Mouse (Mus musculus) ovary, postnatal 10 days (tissue): Measurements from ENCODE around the gene Cd207.

Source experiments
- DNase-seq: peaks from one replicate; pipeline ENCODE4 v3.0.0; 2022; ENCODE audit warnings: low spot score

The Cd207 gene

DNA sequence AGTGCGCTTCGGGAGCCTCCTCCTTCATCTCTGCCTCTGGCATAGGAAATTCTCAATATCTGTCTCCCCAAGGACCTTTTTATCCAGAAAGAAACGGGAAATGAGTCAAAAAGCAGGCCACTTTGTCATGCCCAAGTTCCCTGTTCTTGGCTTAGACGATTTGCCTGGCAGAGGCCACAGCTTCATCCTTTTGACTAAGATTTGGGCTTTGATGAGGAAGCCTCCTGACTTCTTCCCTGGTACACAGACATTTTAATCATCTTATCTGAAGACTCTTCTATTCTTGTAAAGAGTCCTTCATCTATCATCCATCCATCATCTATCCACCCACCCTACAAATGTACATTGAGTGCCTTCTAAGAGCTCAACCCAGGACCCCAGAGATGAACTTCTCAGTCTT lies at the start of gene Cd207:
Gene Cd207, minus strand, starts transcription at position 101 of the 400 bp plus-strand sequence.
- DNase-seq, result no peak

GRCm38 (mm10) chr6:83727178-83727577 lies 49.5 kb upstream of the Cd207 start:
- DNase-seq, result no peak

DNA sequence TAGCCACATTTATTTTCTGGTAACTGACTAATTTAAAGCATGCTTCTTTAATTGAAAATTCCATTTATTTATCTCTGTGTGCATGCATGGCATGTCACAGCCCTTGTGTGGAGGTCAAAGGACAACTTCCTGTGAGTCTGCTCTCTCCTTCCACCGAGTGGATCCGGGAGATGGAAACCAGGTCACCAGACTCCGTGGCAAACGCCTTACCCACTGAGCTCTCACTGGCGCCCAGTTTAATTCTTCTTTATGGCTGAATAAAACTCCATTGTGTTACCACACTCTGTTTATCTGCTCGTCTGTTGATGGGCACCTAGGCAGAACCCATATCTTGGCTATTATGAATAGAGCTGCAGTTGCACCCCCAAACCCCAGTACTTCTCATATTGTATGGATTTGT lies 44.9 kb upstream of the Cd207 start:
- DNase-seq, result no peak

GRCm38 (mm10) chr6:83717026-83717425 lies 39.4 kb upstream of the Cd207 start:
- no peak for DNase-seq

DNA sequence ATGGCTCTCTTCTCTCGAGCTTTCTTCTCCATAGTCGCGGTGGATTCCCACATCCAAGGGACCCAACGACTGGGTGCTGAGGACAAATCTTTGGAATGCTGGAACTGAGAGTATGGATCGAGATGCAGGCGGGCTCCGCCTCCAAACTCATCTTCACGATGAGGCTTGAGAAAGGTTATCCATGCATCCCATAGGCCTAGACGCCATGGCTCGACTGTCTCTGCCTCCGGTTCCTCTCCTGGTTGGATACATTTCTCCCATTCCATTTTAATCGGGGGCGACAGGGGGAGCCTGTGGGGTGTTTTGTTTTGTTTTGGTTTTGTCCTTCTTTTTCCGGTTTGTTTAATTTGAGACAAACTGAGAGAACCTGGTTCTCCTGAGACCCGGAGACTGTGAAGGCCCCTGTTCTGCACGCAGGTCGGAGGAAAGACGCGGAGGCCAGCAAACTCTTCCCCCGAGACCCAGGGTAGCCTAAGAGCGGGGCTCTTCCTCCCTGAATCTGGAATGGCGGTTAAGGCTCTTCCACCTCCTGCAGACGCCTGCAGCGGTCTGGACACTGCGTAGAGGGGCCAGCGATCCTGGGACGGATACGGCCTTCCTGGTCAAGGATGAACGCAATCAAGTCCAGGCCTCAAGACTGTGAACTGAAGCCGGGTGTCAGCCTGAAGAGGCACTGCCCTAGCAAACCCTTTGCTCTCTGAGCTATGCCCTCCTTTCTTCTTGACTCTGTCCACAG lies 38.0 kb upstream of the Cd207 start:
- DNase-seq, result no peak

- DNase-seq, result no peak
These were observed 36.8 kb upstream of the Cd207 start for GRCm38 (mm10) chr6:83714221-83715123.

- no peak for DNase-seq
These were observed 35.8 kb upstream of the Cd207 start for GRCm38 (mm10) chr6:83713271-83714136.

DNA sequence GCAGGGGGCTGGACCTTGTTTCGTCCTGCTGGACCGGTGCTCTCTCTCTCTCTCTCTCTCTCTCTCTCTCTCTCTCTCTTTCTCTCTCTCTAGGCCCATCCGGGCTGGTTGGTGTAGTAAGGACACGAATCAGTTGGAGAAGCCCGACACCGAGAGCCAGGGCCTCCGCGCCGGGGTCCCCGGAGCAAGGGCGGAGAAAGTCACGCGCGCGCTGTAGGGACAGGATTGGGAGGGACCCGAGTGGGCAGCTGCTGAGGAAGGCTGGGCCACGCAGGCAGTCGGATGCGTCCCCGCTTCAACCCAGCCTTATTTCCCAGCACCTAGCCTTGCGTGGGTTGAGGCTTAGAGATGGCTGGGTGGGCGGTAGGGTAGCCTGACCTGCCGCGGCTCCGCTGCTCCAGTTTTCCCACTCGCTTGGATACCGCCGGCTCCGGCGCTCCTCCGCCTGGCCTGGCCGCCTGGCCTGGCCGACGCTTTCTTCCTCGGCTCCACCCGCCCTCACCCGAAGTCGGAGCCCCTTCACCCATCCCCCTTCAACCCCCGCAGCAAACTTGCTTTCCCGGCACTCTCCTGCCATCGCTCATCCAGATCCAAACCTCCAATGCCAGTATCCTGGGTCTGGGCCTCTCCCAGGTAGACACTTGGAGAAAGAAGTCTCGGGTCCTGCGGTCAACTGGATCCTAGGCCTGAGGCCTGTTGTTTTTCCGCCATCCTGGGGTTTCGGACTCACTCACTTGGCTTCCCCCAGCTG lies 34.2 kb upstream of the Cd207 start:
- DNase-seq, result no peak

GRCm38 (mm10) chr6:83711067-83711675 lies 33.5 kb upstream of the Cd207 start, which contains the start of gene Vax2:
Gene Vax2, plus strand, starts transcription at chr6:83711264.
- DNase-seq, result no peak

GRCm38 (mm10) chr6:83710361-83711066 lies 32.9 kb upstream of the Cd207 start:
- no peak for DNase-seq

GRCm38 (mm10) chr6:83707738-83708510 lies 30.3 kb upstream of the Cd207 start:
- DNase-seq, result no peak

DNA sequence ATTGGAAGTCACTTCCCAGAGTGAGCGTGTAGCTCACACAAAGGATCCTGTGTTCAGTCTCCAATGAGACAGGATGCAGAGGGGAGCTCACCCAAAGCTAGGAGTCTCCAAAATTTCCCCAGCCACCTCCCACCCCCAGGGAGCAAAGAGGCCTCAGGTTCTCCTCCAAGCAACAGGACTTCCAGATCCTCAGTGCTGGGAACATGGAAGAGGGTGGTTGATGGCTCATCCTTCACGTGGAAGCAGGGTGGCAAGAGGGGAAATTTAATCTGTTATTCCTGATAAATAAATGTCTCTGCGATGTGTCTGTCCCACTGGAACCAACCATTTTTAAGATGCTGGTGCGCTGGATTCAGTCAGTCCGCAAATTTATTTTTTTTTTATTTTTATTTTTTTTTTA lies 27.0 kb upstream of the Cd207 start:
- no peak for DNase-seq

DNA sequence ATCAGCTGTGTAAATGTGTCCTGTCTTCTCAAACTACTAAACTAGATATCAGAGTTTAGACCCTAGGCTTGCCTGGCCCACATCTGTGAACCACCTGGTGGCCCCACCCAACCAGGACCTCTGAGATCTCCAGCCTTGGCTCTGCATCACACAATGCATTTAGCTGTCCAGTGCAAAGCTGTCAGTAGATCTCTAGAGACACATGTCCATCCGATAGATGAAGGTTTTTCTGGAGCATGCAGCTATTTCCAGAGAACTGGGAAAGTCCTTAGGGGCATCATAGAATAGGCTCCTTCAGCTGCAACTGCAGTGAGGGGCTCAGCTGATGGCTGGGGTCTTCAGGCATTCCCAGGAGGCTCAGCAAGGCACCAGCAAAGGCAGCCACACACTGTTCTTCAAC lies 26.6 kb upstream of the Cd207 start:
- no peak for DNase-seq

DNA sequence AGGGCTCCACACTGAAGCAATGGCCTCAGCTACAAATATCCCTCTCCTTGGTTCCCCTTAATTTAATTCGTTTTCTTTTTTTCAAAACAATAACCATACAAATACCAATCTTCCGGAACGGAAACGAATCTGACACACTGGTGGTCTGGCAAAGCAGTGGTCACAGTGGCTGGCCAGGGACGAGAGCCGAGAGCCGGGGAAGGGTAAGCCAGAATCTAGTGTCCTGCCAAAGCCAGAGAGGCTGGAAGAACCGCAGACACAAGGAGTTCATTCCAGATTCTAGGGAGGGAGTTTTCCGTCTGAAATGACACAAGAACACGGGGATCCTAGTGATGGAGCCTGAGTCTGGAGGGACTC lies 26.0 kb upstream of the Cd207 start:
- no peak for DNase-seq

DNA sequence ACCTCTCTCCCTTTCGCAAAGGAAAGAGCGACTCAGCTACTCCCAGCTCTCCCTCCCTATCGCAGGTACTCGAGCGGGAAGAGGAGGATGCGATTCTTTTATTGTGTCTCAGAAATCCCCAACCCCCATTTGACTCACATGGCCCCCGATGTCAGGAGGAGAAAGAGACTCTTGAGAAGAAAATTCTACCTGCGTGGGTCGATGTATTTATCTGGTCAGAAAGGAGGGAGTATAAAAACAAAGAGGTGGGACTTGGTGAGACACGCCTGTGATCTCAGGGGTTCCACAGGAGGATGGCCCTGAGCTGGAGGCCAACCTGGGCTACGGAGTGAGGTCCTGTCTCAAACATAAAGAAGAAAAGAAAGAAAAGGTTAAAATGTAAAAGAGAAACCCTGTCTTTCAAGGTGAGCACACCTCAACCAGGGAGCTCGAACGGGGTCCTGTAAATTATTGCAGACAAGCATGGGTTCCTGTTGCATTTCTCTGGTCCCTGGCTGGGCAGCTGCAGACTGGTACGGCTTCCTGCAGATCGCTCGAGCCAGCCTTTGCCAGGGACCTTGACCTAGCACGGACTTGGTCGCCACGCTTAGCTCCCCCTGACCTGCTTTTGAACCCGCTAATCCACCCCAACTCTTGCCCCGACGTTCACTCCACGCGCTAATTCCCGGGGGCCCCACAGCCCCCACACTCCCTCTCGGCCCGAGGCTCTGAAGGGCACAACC lies 25.5 kb upstream of the Cd207 start:
- DNase-seq, result no peak

DNA sequence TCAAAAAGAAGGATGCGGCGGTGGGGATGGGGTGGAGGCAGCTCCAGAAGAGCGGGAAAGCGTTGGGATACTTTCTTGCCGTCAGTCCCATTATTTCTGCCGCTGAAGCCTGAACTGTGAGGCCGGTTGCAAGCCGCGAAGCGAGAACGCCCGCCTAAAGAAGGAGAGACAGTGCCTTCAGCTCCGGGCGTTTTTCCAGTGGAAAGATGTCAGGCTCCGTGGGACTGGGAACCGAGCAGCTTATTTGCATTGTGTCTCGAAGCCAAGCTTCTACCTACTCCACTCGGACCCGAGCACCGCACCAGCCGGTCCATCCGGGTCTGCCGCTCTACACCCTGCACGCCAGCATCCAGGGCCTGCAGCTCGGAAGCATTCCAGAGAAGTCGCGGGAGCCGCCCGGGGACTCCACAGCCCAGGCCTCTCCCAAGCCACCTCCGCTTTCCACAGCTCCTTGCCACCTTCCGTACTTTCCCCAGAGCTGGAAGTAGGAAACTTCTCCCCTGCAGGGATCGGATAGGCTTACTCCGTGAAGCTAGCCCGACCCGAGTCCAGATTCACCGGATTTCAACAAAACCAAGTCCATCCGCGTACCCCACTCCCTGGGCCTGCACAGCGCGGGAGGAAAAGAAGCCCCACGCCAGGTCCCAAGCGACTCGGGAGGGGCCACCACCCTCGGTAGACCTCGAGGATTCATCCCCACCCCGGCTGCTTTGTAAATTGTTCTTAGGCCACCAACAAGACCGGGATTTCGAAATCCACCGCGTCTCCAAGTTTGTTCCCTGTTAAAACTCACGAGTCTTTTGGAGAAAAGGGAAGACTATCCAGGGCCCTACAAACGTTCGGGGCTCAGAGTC lies 24.7 kb upstream of the Cd207 start:
- no peak for DNase-seq

GRCm38 (mm10) chr6:83701001-83701400 lies 23.3 kb upstream of the Cd207 start:
- no peak for DNase-seq

- no peak for DNase-seq
These were observed 22.3 kb upstream of the Cd207 start for GRCm38 (mm10) chr6:83699971-83700370.
